Mouse (Mus musculus) liver, embryonic 12.5 days (tissue): ENCODE measurements around the gene Tcn2. TPM values are rescaled to one million over a fixed set of nuclear protein-coding genes. Genes with fewer than 3 reads are reported as not detected.
"Not testable (repeated sequence)": the region's sequence is repeated elsewhere in the genome, so short reads cannot be mapped to it uniquely, and the experiment has no call there.

Experiments used
- ATAC-seq: fragments of 200-750 bp; cut with Nextera tagmentation; 2 replicates; pipeline ENCODE4 v1.8.0; 2017; ENCODE audit warnings: moderate number of reproducible peaks, mild to moderate bottlenecking, moderate library complexity
- H3K27ac ChIP-seq: fragments of 300-500 bp; sonication (generic); 2 replicates; pipeline ENCODE4 v1.5.1; 2016; ENCODE audit warnings: mild to moderate bottlenecking
- H3K27me3 ChIP-seq: fragments of 300-500 bp; sonication (generic); replicated peaks from 2 replicates; pipeline ENCODE4 v1.6.1; 2016; ENCODE audit warnings: mild to moderate bottlenecking, moderate library complexity
- H3K36me3 ChIP-seq: fragments of 300-500 bp; sonication (generic); 2 replicates; pipeline ENCODE4 v1.6.1; 2016; ENCODE audit warnings: mild to moderate bottlenecking, moderate library complexity
- H3K4me1 ChIP-seq: fragments of 300-500 bp; sonication (generic); 2 replicates; pipeline ENCODE4 v1.6.1; 2016
- H3K4me2 ChIP-seq: fragments of 300-500 bp; sonication (generic); 2 replicates; pipeline ENCODE4 v1.6.1; 2016; ENCODE audit warnings: mild to moderate bottlenecking, moderate library complexity
- H3K4me3 ChIP-seq: fragments of 300-500 bp; sonication (generic); 2 replicates; pipeline ENCODE4 v1.5.1; 2016; ENCODE audit warnings: mild to moderate bottlenecking, moderate library complexity
- H3K9ac ChIP-seq: fragments of 300-500 bp; sonication (generic); 2 replicates; pipeline ENCODE4 v1.6.1; 2016; ENCODE audit warnings: mild to moderate bottlenecking, moderate library complexity
- H3K9me3 ChIP-seq: fragments of 300-500 bp; sonication (generic); replicated peaks from 2 replicates; pipeline ENCODE4 v1.6.1; 2016; ENCODE audit warnings: mild to moderate bottlenecking, moderate library complexity
- WGBS: fragments of 180-500 bp; shearing (Covaris S2); methylation state at CpG from one replicate; pipeline ENCODE4 v1.1.7; 2016; ENCODE audit not compliant: insufficient replicate concordance; 5-methylcytosine and 5-hydroxymethylcytosine counted together
- polyA plus RNA-seq: library from polyadenylated mRNA; unstranded; fragments of >200 nt; fragmentation: Nextera tagmentation; extraction: Ambion mirVana; gene quantifications from 2 replicates; pipeline ENCODE4 v1.2.1, GENCODE M21; 2016

The Tcn2 gene
- polyA plus RNA-seq, 1 experiment from 2014 or later: 14.0 TPM

DNA sequence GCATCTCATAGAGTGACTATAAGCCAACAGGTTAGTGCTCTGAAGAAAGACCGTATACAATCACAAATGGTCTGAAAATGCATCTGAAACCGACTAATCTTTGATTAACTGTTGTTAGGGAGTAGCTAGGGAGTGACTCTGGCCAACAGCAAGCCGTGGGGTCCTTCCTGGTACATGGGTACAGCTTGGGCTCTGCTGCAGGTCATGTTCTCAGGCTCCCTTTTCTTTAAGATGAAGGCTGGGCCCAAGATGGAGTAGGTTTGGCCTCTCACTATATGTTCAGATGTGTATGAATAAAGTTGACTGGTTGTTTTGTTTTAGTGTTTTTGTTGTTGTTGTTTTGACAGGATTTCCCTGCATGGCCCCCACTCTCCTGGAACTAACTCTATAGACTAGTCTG, 29.8 kb upstream of the Tcn2 start:
- Histone ChIP-seq H3K4me2 (no peak overlapping the region), H3K4me1 (peaks cover 31% of the 10 kb centered on the region), H3K9me3 (no peaks in the 10 kb centered on the region), H3K36me3 (peaks cover 7% of the 10 kb centered on the region), H3K27ac (no peak overlapping the region), H3K9ac (no peak overlapping the region), H3K27me3 (peaks cover 4% of the 10 kb centered on the region; the same call in 1 of the 2 replicates), H3K4me3 (no peak overlapping the region)
- WGBS: 58% methylated on average over 3 of the region's 3 CpGs
- no peak for ATAC-seq

DNA sequence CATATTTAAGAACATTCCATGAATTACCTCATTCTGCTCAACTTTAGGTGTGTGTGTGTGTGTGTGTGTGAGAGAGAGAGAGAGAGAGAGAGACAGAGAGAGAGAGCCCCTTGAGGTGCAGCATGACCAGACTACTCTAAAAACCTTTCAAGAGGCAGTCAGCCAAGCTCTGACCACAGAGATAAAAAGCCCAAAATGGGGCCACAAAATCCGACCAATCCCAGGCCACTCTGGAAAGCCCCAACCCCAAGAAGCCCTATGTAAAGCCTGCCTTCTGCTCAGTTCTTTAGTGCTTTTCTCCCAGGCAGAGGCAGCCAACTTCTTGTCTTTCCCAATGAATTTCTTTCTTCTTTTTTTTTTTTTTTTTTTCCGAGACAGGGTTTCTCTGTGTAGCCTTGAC, 28.9 kb upstream of the Tcn2 start:
- H3K4me1 ChIP-seq: peaks cover 24% of the 10 kb centered on the region
- H3K36me3 ChIP-seq: no peaks in the 10 kb centered on the region
- ATAC-seq: no peak
- no peak overlapping the region for H3K4me3 ChIP-seq
- WGBS: 37% methylated on average over 2 of the region's 2 CpGs
- no peaks in the 10 kb centered on the region for H3K9me3 ChIP-seq
- no peak overlapping the region for H3K4me2 ChIP-seq
- peaks cover 7% of the 10 kb centered on the region; the same call in 1 of the 2 replicates for H3K27me3 ChIP-seq
- no peak overlapping the region for H3K27ac ChIP-seq
- H3K9ac ChIP-seq: no peak overlapping the region

DNA sequence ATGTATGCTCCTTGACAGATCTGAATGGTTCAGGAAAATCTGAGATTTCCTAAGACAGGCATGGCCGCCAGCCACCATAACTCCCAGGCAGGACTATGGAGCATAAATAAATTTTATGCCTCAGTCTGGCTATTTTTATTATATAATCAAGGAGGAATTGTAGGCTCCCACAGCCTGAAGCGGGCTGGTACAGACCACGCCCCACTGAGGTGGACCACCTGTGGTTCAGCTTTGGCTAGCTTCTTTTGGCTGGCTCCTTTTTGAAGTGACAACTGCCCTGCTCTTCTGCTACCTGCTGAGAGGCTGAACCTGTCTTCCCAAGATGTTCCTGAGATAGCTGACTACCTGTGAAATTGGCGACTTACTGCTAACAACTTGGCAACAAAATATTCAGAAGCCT, 23.4 kb upstream of the Tcn2 start:
- H3K27me3 ChIP-seq, H3K36me3 ChIP-seq, H3K9ac ChIP-seq, H3K4me2 ChIP-seq, H3K4me3 ChIP-seq, ATAC-seq, H3K9me3 ChIP-seq, H3K27ac ChIP-seq, H3K4me1 ChIP-seq: not testable (repeated sequence)
- 59% methylated on average over 4 of the region's 4 CpGs for WGBS

DNA sequence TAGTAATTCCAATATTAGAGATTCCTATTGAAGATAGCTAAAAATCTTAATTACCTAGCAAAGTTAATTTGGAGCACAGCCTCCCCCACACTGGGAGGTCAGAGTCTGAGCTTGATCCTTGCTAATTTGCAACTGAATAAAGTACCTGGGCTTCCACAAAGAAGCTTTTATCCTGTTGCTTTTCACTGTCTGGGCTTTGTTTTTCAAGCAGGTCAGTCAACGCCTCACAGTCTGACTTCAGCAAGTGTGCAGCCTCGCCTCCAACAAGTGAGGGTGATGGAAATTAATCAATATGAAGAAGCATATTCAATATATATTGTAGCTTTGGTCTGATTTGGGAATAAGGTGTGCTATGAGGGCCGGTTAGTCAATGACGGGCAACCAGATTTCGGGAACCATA, 22.9 kb upstream of the Tcn2 start:
- not testable (repeated sequence) for H3K4me2 ChIP-seq, H3K27me3 ChIP-seq, H3K9me3 ChIP-seq, H3K4me3 ChIP-seq, H3K9ac ChIP-seq, ATAC-seq, H3K36me3 ChIP-seq, H3K27ac ChIP-seq, H3K4me1 ChIP-seq
- 69% methylated on average over 5 of the region's 5 CpGs for WGBS

DNA sequence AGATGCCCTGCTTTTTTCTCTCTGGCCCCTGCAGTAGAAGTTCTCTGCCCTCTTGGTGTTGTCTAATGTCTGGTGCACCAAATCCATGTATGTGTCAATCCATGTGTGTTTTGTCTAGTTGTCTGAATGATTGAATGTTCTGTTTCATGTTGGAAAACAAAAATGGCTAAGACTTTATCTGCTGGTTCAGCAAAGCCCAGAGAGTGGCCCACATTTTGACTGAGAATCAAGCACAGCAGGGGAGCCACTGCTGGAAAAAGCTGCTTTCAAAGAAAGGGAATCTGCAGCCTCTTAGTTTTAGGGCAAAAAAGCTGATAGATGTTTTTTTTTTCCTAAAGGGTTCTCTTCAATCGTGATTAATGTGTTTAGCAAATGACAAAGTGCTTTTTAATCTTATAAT, 14.4 kb upstream of the Tcn2 start:
- Histone ChIP-seq H3K4me2 (no peak overlapping the region), H3K9me3 (no peaks in the 10 kb centered on the region), H3K27me3 (peaks cover 21% of the 10 kb centered on the region), H3K27ac (no peak overlapping the region), H3K9ac (no peak overlapping the region), H3K36me3 (no peaks in the 10 kb centered on the region), H3K4me1 (no peaks in the 10 kb centered on the region), H3K4me3 (no peak overlapping the region)
- no peak for ATAC-seq
- 16% methylated on average over 1 of the region's 1 CpGs for WGBS

DNA sequence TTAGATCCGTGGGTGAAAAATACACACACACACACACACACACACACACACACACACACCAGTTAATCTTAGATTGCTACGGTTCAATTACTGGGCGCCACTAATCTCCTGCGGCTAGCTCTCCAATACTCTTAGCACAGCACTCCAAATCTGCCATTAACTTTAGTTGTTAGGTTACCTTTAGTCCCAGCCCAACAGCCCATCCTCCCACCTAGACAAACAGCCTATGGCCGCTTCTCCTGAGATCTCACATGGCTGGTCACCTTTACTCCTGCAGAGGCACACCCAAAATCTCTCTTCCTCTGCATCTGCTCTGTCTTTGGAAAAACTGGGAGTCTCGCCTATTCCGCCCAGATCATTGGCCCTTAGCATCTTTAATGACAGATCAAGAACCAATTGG, 9.4 kb upstream of the Tcn2 start:
- no peaks in the 10 kb centered on the region for H3K9me3 ChIP-seq
- no peak for ATAC-seq
- no peak overlapping the region for H3K9ac ChIP-seq
- H3K4me3 ChIP-seq: no peak overlapping the region
- H3K4me1 ChIP-seq: no peaks in the 10 kb centered on the region
- 72% methylated on average over 7 of the region's 7 CpGs for WGBS
- H3K27me3 ChIP-seq: peaks cover 26% of the 10 kb centered on the region
- no peak overlapping the region for H3K4me2 ChIP-seq
- no peak overlapping the region for H3K27ac ChIP-seq
- H3K36me3 ChIP-seq: no peaks in the 10 kb centered on the region

DNA sequence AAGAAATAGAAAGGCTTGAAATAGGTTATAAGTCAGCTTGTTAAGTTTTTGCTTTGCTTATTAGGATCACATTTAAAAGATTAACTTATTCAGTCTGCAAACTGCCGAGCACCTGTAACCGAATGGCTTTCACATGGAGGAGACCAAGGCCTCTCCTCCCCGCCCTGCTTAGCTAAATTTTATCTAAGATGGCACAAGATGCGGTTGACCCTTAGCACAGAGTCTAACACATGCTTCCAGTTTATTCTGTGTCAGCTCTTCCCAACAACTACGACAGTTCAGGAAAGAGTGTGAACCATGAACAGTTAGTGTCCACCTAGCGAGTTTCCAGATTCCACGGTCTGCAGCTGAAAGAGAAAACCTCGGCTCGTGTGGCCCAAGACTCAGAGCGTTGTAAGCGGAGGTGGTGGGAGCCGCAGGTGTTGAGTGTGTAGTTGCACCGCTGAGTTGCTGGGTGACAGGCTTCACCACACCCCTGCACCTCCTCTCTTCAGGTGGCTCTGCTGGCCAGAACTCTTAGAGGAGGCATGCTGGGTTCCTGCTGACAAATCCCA, 5.4 kb upstream of the Tcn2 start:
- Histone ChIP-seq H3K27me3 (peaks cover 6% of the 10 kb centered on the region; the same call in 1 of the 2 replicates), H3K9me3 (no peaks in the 10 kb centered on the region), H3K4me1 (peaks cover 5% of the 10 kb centered on the region; the same call in 1 of the 2 replicates), H3K36me3 (no peaks in the 10 kb centered on the region), H3K27ac (no peak overlapping the region), H3K4me2 (no peak overlapping the region), H3K4me3 (no peak overlapping the region), H3K9ac (no peak overlapping the region)
- WGBS: 69% methylated on average over 13 of the region's 13 CpGs
- ATAC-seq: no peak

DNA sequence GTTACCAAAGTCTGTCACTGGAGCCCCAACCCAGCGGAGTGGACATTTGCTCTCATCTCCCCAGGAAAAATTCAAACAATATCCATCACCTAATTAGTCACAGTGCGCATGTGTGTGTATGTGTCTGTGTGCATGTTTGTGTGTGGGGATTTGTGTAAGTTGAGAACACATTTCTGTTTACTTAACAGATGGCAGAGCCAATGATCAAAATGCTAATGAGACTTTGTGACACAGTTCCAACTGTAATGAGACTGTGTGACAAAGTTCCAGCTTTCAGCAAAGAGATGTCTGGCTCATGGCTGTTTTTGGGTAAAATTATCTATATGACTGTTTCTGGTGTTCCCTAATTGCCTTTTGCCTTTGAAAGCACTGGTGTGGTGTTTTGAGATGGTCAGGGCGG, 4.4 kb upstream of the Tcn2 start:
- Histone ChIP-seq H3K4me3 (no peak overlapping the region), H3K36me3 (no peaks in the 10 kb centered on the region), H3K27ac (no peak overlapping the region), H3K4me2 (no peak overlapping the region), H3K9ac (no peak overlapping the region), H3K27me3 (peaks cover 6% of the 10 kb centered on the region; the same call in 1 of the 2 replicates), H3K9me3 (no peaks in the 10 kb centered on the region), H3K4me1 (peaks cover 15% of the 10 kb centered on the region)
- WGBS: 80% methylated on average over 3 of the region's 3 CpGs
- ATAC-seq: no peak

DNA sequence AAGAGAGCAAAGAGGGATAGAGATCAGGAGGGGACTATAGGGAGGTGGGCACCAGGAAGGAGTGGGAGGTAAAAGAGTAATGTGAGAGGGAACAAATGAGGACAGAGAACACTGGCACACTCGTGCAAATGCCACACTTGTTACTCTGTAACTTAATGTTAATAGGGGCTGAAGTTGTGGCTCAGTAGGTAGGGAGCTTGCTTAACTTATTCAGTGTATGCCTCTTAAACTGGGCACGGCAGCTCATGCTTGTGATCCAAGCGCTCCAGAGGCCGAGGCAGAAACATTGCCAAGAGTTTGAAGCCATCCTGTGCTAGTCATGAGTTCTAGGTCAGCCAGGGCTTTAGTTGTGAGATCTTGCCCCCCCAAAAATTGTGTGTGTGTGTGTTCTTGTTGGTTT, 3.2 kb upstream of the Tcn2 start:
- no peak for ATAC-seq
- WGBS: 57% methylated on average over 4 of the region's 4 CpGs
- Histone ChIP-seq H3K4me2 (no peak overlapping the region), H3K27ac (no peak overlapping the region), H3K4me1 (peaks cover 25% of the 10 kb centered on the region), H3K27me3 (peaks cover 6% of the 10 kb centered on the region; the same call in 1 of the 2 replicates), H3K4me3 (no peak overlapping the region), H3K9ac (no peak overlapping the region), H3K36me3 (no peaks in the 10 kb centered on the region), H3K9me3 (no peaks in the 10 kb centered on the region)

DNA sequence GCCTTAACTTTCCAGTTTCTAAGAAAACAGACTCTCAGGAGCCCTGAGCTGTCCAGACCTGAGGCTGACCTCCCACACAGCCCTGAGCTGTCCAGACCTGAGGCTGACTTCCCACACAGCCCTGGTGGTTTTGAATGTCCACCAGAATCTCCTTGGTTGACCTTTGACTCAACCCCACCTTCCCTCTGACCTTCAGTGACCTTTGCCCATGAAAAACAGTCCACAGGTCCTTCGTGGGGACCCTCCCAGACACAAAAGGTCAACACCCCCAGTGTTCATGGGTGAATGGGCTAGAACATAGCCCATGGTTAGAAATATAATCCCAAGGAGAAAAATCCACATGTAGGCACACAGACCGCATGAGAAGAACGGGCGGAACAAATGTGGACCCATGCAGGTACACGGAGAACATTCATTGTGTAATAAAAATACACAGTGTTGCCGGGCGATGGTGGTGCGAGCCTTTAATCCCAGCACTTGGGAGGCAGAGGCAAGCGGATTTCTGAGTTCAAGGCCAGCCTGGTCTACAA, 1.9 kb upstream of the Tcn2 start:
- no peak overlapping the region for H3K9ac ChIP-seq
- H3K36me3 ChIP-seq: no peaks in the 10 kb centered on the region
- H3K27me3 ChIP-seq: peaks cover 6% of the 10 kb centered on the region
- no peak overlapping the region for H3K4me2 ChIP-seq
- H3K4me3 ChIP-seq: no peak overlapping the region
- H3K9me3 ChIP-seq: no peaks in the 10 kb centered on the region
- H3K4me1 ChIP-seq: peaks cover 28% of the 10 kb centered on the region
- 80% methylated on average over 9 of the region's 9 CpGs for WGBS
- ATAC-seq: no peak
- no peak overlapping the region for H3K27ac ChIP-seq

DNA sequence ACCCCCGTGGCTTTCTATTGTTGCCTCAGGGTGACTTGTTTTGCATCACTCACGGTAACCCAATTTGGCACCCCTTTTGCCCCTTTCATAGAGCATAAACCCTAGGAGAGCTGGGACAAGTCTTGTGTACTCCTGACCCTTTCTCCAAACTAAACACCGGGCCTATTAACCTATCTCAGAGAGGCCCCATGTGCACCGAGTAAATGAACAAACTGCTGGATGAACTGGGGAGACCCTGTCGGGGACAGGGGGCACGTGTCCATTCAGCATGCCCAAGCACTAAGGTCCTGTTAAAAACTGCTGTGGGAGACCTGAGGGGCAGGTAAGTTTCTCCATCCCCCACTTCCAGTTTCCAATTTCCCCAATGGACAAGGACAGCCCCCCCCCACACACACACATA, 1.0 kb downstream of the Tcn2 start:
- Histone ChIP-seq H3K4me2 (peak overlapping the region; percentile 78), H3K9me3 (no peaks in the 10 kb centered on the region), H3K27me3 (no peaks in the 10 kb centered on the region; the same call in 1 of the 2 replicates), H3K27ac (no peak overlapping the region), H3K9ac (peak overlapping the region; percentile 65), H3K36me3 (0 out of 2 replicates have a peak, but pooled peaks cover under 1% of the 10 kb centered on the region), H3K4me1 (peaks cover 28% of the 10 kb centered on the region), H3K4me3 (peak overlapping the region; percentile 61)
- 26% methylated on average over 6 of the region's 6 CpGs for WGBS
- no peak for ATAC-seq

DNA sequence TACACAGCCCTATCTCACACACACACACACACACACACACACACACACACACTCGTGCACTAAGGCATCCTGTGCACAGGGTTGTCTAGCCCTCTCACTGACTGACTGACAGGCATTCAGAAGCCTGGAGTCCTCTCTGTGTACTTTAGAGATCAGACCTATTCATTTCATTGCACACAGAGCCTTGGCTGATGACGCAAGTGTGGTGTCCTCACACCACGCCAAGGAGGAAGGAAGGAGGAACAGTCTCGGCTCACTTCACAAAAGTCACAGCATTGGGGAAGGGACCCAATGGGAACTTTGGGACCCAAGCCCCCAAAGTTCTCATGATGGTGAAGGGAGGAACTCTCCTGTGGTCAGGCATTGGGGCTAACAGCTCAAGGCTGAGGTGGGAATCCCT, 1.9 kb downstream of the Tcn2 start:
- 32% methylated on average over 4 of the region's 4 CpGs for WGBS

DNA sequence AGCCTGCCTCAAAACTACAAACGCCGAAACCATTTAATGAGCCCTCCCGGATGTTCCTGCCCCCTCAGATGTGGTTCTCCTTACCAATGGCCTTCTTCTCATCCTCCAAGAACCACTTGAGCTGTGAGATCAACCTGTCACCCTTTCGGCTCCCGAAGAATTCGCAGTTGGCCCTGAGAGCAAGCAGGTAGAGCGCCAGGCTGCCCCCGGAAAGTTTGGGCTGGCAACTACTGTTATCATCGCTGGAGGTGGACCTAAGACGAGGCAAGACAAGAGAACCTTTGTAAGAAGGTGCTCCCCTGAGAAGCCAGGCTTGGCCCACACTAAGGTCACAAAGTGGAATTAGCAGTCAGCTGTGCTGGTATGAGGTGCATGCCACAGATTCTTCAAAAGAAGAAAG, 6.0 kb downstream of the Tcn2 start:
- Histone ChIP-seq H3K9me3 (no peaks in the 10 kb centered on the region), H3K4me2 (no peak overlapping the region), H3K9ac (no peak overlapping the region), H3K4me1 (peaks cover 9% of the 10 kb centered on the region), H3K4me3 (no peak overlapping the region), H3K36me3 (0 out of 2 replicates have a peak, but pooled peaks cover 9% of the 10 kb centered on the region), H3K27ac (no peak overlapping the region), H3K27me3 (no peaks in the 10 kb centered on the region; the same call in 1 of the 2 replicates)
- WGBS: 78% methylated on average over 10 of the region's 10 CpGs
- no peak for ATAC-seq

More for the DNA sequence above, 1.9 kb downstream of the Tcn2 start:
- Histone ChIP-seq H3K27ac (no peak overlapping the region), H3K4me1 (peaks cover 28% of the 10 kb centered on the region), H3K36me3 (0 out of 2 replicates have a peak, but pooled peaks cover 3% of the 10 kb centered on the region), H3K27me3 (no peaks in the 10 kb centered on the region; the same call in 1 of the 2 replicates), H3K9ac (no peak overlapping the region), H3K9me3 (no peaks in the 10 kb centered on the region), H3K4me2 (no peak overlapping the region), H3K4me3 (no peak overlapping the region)
- ATAC-seq: no peak
